Mouse (Mus musculus) frontal cortex, adult 2 months (tissue): ENCODE measurements at regions not wholly inside any gene's neighbourhood (a gene's known extent, or its start where the extent isn't known, plus 50 kb on each side); places are given as distances from the start of the nearest gene placed in this dataset.
A peak's percentile ranks its signal among the peaks of the same experiment; 100 is the strongest.
"Not testable (repeated sequence)": the region's sequence is repeated elsewhere in the genome, so short reads cannot be mapped to it uniquely, and the experiment has no call there.

Source experiments
- DNase-seq, 2 experiments: peaks; one replicate each; pipeline ENCODE4 v3.0.0; 2022; ENCODE audit warnings: low spot score in 1 of 2; ENCODE audit errors: extremely low spot score in 1 of 2

GRCm38 (mm10) chr14:53516623-53517238 is 737.2 kb downstream of the Dad1 start:
- DNase-seq = not testable (repeated sequence)

GRCm38 (mm10) chr14:53505389-53505788 is 748.5 kb downstream of the Dad1 start:
- DNase-seq = peak in 1 of 2 experiments; percentile 54

- not testable (repeated sequence) for DNase-seq
These were observed 765.5 kb downstream of the Dad1 start for GRCm38 (mm10) chr14:53488383-53488782.

GRCm38 (mm10) chr14:53487611-53488010 is 766.3 kb downstream of the Dad1 start:
- DNase-seq = not testable (repeated sequence)

GRCm38 (mm10) chr14:53474170-53474569 is 779.7 kb downstream of the Dad1 start:
- not testable (repeated sequence) for DNase-seq

GRCm38 (mm10) chr14:53460790-53461189 is 793.1 kb downstream of the Dad1 start:
- not testable (repeated sequence) for DNase-seq

- no peak for DNase-seq
These were observed 799.9 kb downstream of the Dad1 start for GRCm38 (mm10) chr14:53454001-53454400.

- not testable (repeated sequence) for DNase-seq
These were observed 814.3 kb downstream of the Dad1 start for GRCm38 (mm10) chr14:53439643-53440042.

GRCm38 (mm10) chr14:53430130-53430529 is 823.8 kb downstream of the Dad1 start:
- not testable (repeated sequence) for DNase-seq

- not testable (repeated sequence) for DNase-seq
These were observed 825.5 kb downstream of the Dad1 start for GRCm38 (mm10) chr14:53428447-53428846.

GRCm38 (mm10) chr14:53427636-53428035 is 826.3 kb downstream of the Dad1 start:
- not testable (repeated sequence) for DNase-seq

GRCm38 (mm10) chr14:53416955-53417354 is 836.9 kb downstream of the Dad1 start:
- DNase-seq = peak in 1 of 2 experiments; percentile 1

GRCm38 (mm10) chr14:53407500-53408227 is 846.2 kb downstream of the Dad1 start:
- DNase-seq = not testable (repeated sequence)

- not testable (repeated sequence) for DNase-seq
These were observed 863.6 kb downstream of the Dad1 start for GRCm38 (mm10) chr14:53390307-53390706.

- not testable (repeated sequence) for DNase-seq
These were observed 879.0 kb upstream of the Olfr1507 start for GRCm38 (mm10) chr14:53374591-53374990.

- DNase-seq = not testable (repeated sequence)
These were observed 878.4 kb upstream of the Olfr1507 start for GRCm38 (mm10) chr14:53373777-53374468.

- no peak for DNase-seq
These were observed 874.2 kb upstream of the Olfr1507 start for GRCm38 (mm10) chr14:53369776-53370175.

GRCm38 (mm10) chr14:53367420-53367819 is 871.9 kb upstream of the Olfr1507 start:
- DNase-seq = not testable (repeated sequence)

- not testable (repeated sequence) for DNase-seq
These were observed 868.4 kb upstream of the Olfr1507 start for GRCm38 (mm10) chr14:53363995-53364394.

GRCm38 (mm10) chr14:53362054-53362453 is 866.5 kb upstream of the Olfr1507 start:
- not testable (repeated sequence) for DNase-seq

GRCm38 (mm10) chr14:53357498-53357897 is 861.9 kb upstream of the Olfr1507 start:
- not testable (repeated sequence) for DNase-seq
